Mouse (Mus musculus): Measurements from ENCODE around the gene Mcts2. TPM values are rescaled to one million over a fixed set of nuclear protein-coding genes. Genes with fewer than 3 reads are reported as not detected.

The Mcts2 gene
- polyA plus RNA-seq, 1 experiment from 2014 or later, result 12.8 TPM

DNA sequence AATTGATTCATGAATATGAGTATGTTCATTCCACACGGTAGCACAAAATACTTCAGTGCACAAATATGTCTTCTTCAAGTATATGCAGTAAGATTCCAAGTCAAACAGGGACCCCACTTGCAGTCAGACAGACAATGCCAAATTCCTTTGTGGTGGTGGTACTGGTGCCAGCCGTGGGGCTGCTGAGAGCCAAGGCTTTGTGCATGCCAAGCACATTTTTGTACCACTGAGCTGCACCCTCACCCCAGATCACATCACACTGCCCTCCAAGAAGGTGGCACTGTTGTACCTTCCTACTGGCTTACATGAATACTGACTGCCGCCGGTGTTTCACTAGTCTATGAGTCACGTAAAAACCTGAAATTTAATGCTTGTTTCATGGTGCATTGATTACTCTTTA is 7.9 kb upstream of the Mcts2 start:
- 88% methylated on average over 5 of the region's 5 CpGs for WGBS (ENCODE audit: insufficient replicate concordance)
- H3K27me3 ChIP-seq (ENCODE audit: insufficient read depth, low read length), result no peaks in the 10 kb centered on the region
- H3K4me1 ChIP-seq (ENCODE audit: insufficient read depth), result 0 out of 2 replicates have a peak, but pooled peaks cover 3% of the 10 kb centered on the region
- TF ChIP-seq CTCF (IDR thresholded peaks at IDR 0.05; ENCODE audit: low read depth), result no peak
- peaks cover 82% of the 10 kb centered on the region for H3K36me3 ChIP-seq (replicated peaks; ENCODE audit: insufficient read depth, low read length)
- no peak overlapping the region for H3K4me2 ChIP-seq (ENCODE audit: low read depth, low read length)
- no peak overlapping the region for H3K9ac ChIP-seq (replicated peaks)
- H3K9me3 ChIP-seq (ENCODE audit: low read length), result no peaks in the 10 kb centered on the region
- DNase-seq (no peak), ATAC-seq (no peak)
- no peak overlapping the region for H3K27ac ChIP-seq (ENCODE audit: low read depth)
- no peak overlapping the region for H3K4me3 ChIP-seq (ENCODE audit: low read depth, low read length)

DNA sequence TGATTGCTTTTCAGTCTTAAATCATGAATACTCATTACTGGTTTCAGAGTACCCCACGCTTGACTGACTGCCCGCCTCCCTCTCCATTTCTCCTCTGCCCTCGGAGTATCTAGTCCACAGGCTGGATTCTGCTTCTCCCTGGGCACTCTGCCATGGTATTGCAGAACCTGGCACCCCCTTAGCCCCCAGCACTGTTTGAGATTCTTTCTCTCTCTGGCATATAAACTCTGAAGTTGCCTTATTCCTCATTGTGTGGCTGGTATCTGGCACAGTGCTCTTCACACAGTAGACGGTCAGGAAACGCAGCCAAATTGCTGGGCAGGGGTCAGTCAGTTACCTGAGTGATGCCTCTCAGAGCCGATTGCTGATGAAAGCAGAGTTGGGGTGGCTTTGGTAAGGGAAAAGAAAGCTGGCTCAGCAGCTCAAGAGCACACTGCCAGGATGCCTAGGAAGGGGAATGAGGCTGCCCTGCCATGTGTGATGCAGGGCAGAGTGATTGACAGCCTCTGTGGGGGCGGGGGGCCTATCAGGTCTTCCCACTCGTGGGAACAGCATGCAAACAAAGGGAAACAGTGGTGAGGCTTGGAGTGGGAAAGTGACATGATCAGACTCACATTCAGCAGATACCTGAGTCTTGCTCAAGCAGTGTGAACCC is 7.0 kb upstream of the Mcts2 start:
- Histone ChIP-seq H3K4me1 (ENCODE audit: insufficient read depth) (no peaks in the 10 kb centered on the region), H3K36me3 (replicated peaks; ENCODE audit: insufficient read depth, low read length) (peaks cover 88% of the 10 kb centered on the region), H3K9me3 (ENCODE audit: low read length) (no peaks in the 10 kb centered on the region), H3K9ac (replicated peaks) (no peak overlapping the region), H3K27me3 (ENCODE audit: insufficient read depth, low read length) (no peaks in the 10 kb centered on the region), H3K4me2 (ENCODE audit: low read depth, low read length) (no peak overlapping the region), H3K4me3 (ENCODE audit: low read depth, low read length) (no peak overlapping the region), H3K27ac (ENCODE audit: low read depth) (no peak overlapping the region)
- no peak for DNase-seq
- no peak for ATAC-seq
- no peak for TF ChIP-seq EP300 (IDR thresholded peaks at IDR 0.05; ENCODE audit: low read depth)
- TF ChIP-seq CTCF (IDR thresholded peaks at IDR 0.05; ENCODE audit: low read depth), result no peak
- 80% methylated on average over 8 of the region's 8 CpGs for WGBS (ENCODE audit: insufficient replicate concordance)

DNA sequence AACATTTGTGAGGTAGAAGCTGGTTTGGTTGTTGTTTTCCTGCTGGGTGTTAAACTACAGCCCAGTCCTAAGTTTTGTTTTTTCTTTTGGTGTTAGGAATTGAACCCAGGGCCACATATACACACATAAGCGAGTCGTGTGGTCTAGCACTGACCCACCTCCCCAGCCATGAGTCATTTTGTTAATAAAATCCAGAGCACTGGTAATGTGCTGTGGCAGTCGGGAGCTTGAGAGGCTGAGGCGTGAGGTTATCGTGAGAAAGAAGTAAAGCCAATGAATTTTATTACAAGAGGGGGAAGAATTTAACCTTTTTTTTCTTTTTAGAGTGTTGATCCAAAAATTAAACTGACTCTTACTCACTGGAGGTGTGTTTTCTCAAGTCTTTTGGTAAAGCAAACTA is 3.7 kb upstream of the Mcts2 start:
- ATAC-seq (no peak), DNase-seq (no peak)
- no peak overlapping the region for H3K27ac ChIP-seq (ENCODE audit: low read depth)
- H3K9ac ChIP-seq (replicated peaks), result no peak overlapping the region
- H3K4me1 ChIP-seq (ENCODE audit: insufficient read depth), result no peaks in the 10 kb centered on the region
- H3K27me3 ChIP-seq (ENCODE audit: insufficient read depth, low read length), result no peaks in the 10 kb centered on the region
- H3K4me2 ChIP-seq (ENCODE audit: low read depth, low read length), result no peak overlapping the region
- H3K9me3 ChIP-seq (ENCODE audit: low read length), result no peaks in the 10 kb centered on the region
- WGBS (ENCODE audit: insufficient replicate concordance), result 85% methylated on average over 5 of the region's 5 CpGs
- TF ChIP-seq EP300 (IDR thresholded peaks at IDR 0.05; ENCODE audit: low read depth) (no peak), CTCF (IDR thresholded peaks at IDR 0.05; ENCODE audit: low read depth) (no peak)
- H3K36me3 ChIP-seq (replicated peaks; ENCODE audit: insufficient read depth, low read length), result peaks cover 85% of the 10 kb centered on the region
- no peak overlapping the region for H3K4me3 ChIP-seq (ENCODE audit: low read depth, low read length)

DNA sequence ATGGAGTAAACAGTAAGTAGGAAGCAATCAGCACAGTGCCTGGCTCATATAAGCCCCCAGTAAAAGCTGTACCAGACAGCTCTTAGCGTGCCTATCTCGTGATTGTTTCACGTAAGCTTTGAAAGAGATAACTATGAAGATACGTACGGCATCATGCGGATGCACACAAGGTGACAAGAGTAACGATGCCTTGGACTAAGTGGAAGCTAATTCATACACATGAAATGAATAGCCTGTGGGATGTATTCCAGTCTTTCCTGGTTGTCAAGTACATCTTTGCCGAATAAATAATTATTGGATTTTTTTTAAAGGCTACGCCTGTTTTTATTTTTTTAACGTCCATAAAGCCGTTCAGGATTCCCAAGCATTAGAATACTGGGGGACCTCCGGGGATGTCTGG is 436 bp upstream of the Mcts2 start:
- H3K36me3 ChIP-seq (replicated peaks; ENCODE audit: insufficient read depth, low read length), result peaks cover 77% of the 10 kb centered on the region
- no peaks in the 10 kb centered on the region for H3K9me3 ChIP-seq (ENCODE audit: low read length)
- no peaks in the 10 kb centered on the region for H3K4me1 ChIP-seq (ENCODE audit: insufficient read depth)
- peak overlapping the region; percentile 40; the same call in 1 of the 2 replicates for H3K27ac ChIP-seq (ENCODE audit: low read depth)
- H3K4me3 ChIP-seq (ENCODE audit: low read depth, low read length), result peak overlapping the region; percentile 53
- WGBS (ENCODE audit: insufficient replicate concordance), result 57% methylated on average over 12 of the region's 12 CpGs
- ATAC-seq (no peak), DNase-seq (no peak)
- H3K4me2 ChIP-seq (ENCODE audit: low read depth, low read length), result peak overlapping the region; percentile 60
- H3K9ac ChIP-seq (replicated peaks), result no peak overlapping the region; the same call in 1 of the 2 replicates
- no peaks in the 10 kb centered on the region for H3K27me3 ChIP-seq (ENCODE audit: insufficient read depth, low read length)
- TF ChIP-seq CTCF (IDR thresholded peaks at IDR 0.05; ENCODE audit: low read depth) (no peak), EP300 (IDR thresholded peaks at IDR 0.05; ENCODE audit: low read depth) (no peak)

DNA sequence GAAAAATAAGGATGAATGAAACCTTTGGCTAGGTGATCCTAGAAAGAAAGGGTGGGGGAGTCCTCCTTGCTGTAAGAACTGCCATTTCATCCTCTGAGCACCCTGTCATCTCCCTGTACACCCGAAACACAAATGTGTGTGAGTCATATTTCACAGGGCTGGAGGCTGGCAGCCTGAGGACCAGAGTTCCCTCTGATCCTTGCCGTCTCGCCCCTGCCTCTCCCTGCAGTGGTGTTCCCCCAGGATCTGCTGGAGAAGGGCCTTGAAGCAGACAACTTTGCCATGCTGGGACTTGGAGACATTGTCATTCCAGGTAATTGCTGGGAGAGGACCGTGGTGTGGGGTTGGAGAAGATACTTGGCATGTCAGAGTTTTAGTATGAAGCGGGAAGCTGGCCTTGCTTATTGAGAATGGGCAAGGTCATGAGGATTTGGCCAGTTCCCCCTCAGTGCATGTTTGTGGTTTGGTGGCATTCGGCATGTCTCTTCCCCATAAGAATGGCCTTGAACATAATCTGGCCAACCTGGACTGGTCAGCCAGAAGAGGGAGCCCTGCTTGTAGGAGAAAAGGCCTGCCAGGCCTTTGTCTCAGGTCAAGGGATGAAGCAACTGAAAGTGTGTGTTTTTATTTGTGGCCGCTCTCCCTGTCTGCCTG is 4.9 kb downstream of the Mcts2 start:
- Histone ChIP-seq H3K4me3 (ENCODE audit: low read depth, low read length) (no peak overlapping the region), H3K36me3 (replicated peaks; ENCODE audit: insufficient read depth, low read length) (peaks cover 46% of the 10 kb centered on the region), H3K9ac (replicated peaks) (no peak overlapping the region), H3K9me3 (ENCODE audit: low read length) (no peaks in the 10 kb centered on the region), H3K27ac (ENCODE audit: low read depth) (no peak overlapping the region), H3K4me2 (ENCODE audit: low read depth, low read length) (no peak overlapping the region), H3K27me3 (ENCODE audit: insufficient read depth, low read length) (no peaks in the 10 kb centered on the region), H3K4me1 (ENCODE audit: insufficient read depth) (no peaks in the 10 kb centered on the region)
- DNase-seq (no peak), ATAC-seq (no peak)
- 67% methylated on average over 7 of the region's 7 CpGs for WGBS (ENCODE audit: insufficient replicate concordance)
- TF ChIP-seq CTCF (IDR thresholded peaks at IDR 0.05; ENCODE audit: low read depth) (peak; percentile 54), EP300 (IDR thresholded peaks at IDR 0.05; ENCODE audit: low read depth) (no peak)

DNA sequence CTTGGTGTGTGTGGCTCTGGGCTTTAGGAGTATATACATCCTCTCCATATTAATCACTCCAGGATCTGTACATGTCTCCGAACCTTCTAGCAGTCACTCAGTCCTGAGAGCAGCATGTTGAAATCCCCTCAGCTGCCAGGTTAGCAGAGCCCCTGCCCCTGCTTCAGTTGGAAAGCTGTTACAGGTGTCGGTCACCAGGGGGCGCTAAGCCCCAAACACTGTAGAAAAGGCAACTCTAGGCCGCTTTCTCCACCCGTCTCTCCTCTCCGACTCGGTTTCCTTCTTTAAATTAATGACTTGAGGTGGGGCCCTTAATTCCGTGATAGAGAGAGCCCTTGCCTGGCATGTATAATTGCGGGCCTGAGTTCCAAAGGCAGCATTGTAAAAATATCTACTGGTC is 6.4 kb downstream of the Mcts2 start:
- ATAC-seq (no peak), DNase-seq (peak; percentile 75)
- TF ChIP-seq EP300 (IDR thresholded peaks at IDR 0.05; ENCODE audit: low read depth) (no peak), CTCF (IDR thresholded peaks at IDR 0.05; ENCODE audit: low read depth) (peak; percentile 92)
- 12% methylated on average over 9 of the region's 9 CpGs for WGBS (ENCODE audit: insufficient replicate concordance)
- Histone ChIP-seq H3K27me3 (ENCODE audit: insufficient read depth, low read length) (no peaks in the 10 kb centered on the region), H3K4me2 (ENCODE audit: low read depth, low read length) (peak overlapping the region; percentile 56), H3K9me3 (ENCODE audit: low read length) (no peaks in the 10 kb centered on the region), H3K27ac (ENCODE audit: low read depth) (no peak overlapping the region), H3K9ac (replicated peaks) (no peak overlapping the region), H3K36me3 (replicated peaks; ENCODE audit: insufficient read depth, low read length) (peaks cover 48% of the 10 kb centered on the region), H3K4me3 (ENCODE audit: low read depth, low read length) (no peak overlapping the region), H3K4me1 (ENCODE audit: insufficient read depth) (peaks cover 4% of the 10 kb centered on the region; the same call in 1 of the 2 replicates)

Data from liver, postnatal 0 days (tissue).